Mouse (Mus musculus): ENCODE measurements around the gene Ldha. TPM values are rescaled to one million over a fixed set of nuclear protein-coding genes. Genes with fewer than 3 reads are reported as not detected.
A peak's percentile ranks its signal among the peaks of the same experiment; 100 is the strongest.

Gene Ldha
- polyA plus RNA-seq (2011; ENCODE audit: insufficient read depth, insufficient read length, low read depth, missing spikeins), result 626 and 671 TPM in 2 replicates

- no peaks in the 10 kb centered on the region for H3K36me3 ChIP-seq (ENCODE audit: control insufficient read depth, insufficient read depth, low read length, poor library complexity, severe bottlenecking)
- no peaks in the 10 kb centered on the region for H3K27me3 ChIP-seq (ENCODE audit: control insufficient read depth, insufficient read depth, low read length, poor library complexity, severe bottlenecking)
- H3K4me1 ChIP-seq (ENCODE audit: control insufficient read depth, insufficient read depth, low read length), result peaks cover 16% of the 10 kb centered on the region
- no peaks in the 10 kb centered on the region for H3K9me3 ChIP-seq (replicated peaks; ENCODE audit: control insufficient read depth, insufficient read depth, low read length, poor library complexity, severe bottlenecking)
- no peak within 1 kb of the TSS for H3K27ac ChIP-seq (ENCODE audit: insufficient read depth, low read length)
- TF ChIP-seq POLR2A (IDR thresholded peaks at IDR 0.05; ENCODE audit: insufficient read depth, low read length) (no peak), EP300 (IDR thresholded peaks at IDR 0.05; ENCODE audit: insufficient read depth, low read depth, low read length) (no peak), CTCF (IDR thresholded peaks at IDR 0.05; ENCODE audit: low read depth, low read length) (no peak)
- H3K4me3 ChIP-seq (ENCODE audit: low read depth, low read length), result no peak within 1 kb of the TSS
- H3K9ac ChIP-seq (ENCODE audit: low read depth, poor library complexity, severe bottlenecking), result no peak within 1 kb of the TSS
Measured at GRCm38 (mm10) chr7:46840787-46841525, at the start of gene Ldha. Gene Ldha, plus strand, starts transcription at chr7:46841475.

- 0 out of 2 replicates have a peak, but pooled peaks cover 1% of the 10 kb centered on the region for H3K36me3 ChIP-seq (ENCODE audit: control insufficient read depth, insufficient read depth, low read length, poor library complexity, severe bottlenecking)
- peaks cover 1% of the 10 kb centered on the region for H3K4me1 ChIP-seq (ENCODE audit: control insufficient read depth, insufficient read depth, low read length)
- H3K4me3 ChIP-seq (ENCODE audit: low read depth, low read length), result no peak overlapping the region
- H3K27me3 ChIP-seq (ENCODE audit: control insufficient read depth, insufficient read depth, low read length, poor library complexity, severe bottlenecking), result no peaks in the 10 kb centered on the region
- no peak overlapping the region for H3K9ac ChIP-seq (ENCODE audit: low read depth, poor library complexity, severe bottlenecking)
- no peaks in the 10 kb centered on the region for H3K9me3 ChIP-seq (replicated peaks; ENCODE audit: control insufficient read depth, insufficient read depth, low read length, poor library complexity, severe bottlenecking)
- no peak overlapping the region for H3K27ac ChIP-seq (ENCODE audit: insufficient read depth, low read length)
- TF ChIP-seq EP300 (IDR thresholded peaks at IDR 0.05; ENCODE audit: insufficient read depth, low read depth, low read length) (no peak), CTCF (IDR thresholded peaks at IDR 0.05; ENCODE audit: low read depth, low read length) (no peak), POLR2A (IDR thresholded peaks at IDR 0.05; ENCODE audit: insufficient read depth, low read length) (no peak)
Measured at GRCm38 (mm10) chr7:46793871-46794270, 47.4 kb upstream of the Ldha start.

GRCm38 (mm10) chr7:46795287-46796205 is 45.7 kb upstream of the Ldha start, which contains the start of the genes Hps5 and Gtf2h1:
Gene Hps5, minus strand, starts transcription at chr7:46796064.
Gene Gtf2h1, plus strand, starts transcription at chr7:46796103.
- peaks cover 3% of the 10 kb centered on the region for H3K4me1 ChIP-seq (ENCODE audit: control insufficient read depth, insufficient read depth, low read length)
- peaks cover 8% of the 10 kb centered on the region for H3K36me3 ChIP-seq (ENCODE audit: control insufficient read depth, insufficient read depth, low read length, poor library complexity, severe bottlenecking)
- TF ChIP-seq CTCF (IDR thresholded peaks at IDR 0.05; ENCODE audit: low read depth, low read length), result no peak
- TF ChIP-seq POLR2A (IDR thresholded peaks at IDR 0.05; ENCODE audit: insufficient read depth, low read length), result no peak
- peak; percentile 75 for TF ChIP-seq EP300 (IDR thresholded peaks at IDR 0.05; ENCODE audit: insufficient read depth, low read depth, low read length)
- H3K27ac ChIP-seq (ENCODE audit: insufficient read depth, low read length), result no peak within 1 kb of the TSS
- H3K4me3 ChIP-seq (ENCODE audit: low read depth, low read length), result peak within 1 kb of the TSS; percentile 85
- no peaks in the 10 kb centered on the region for H3K9me3 ChIP-seq (replicated peaks; ENCODE audit: control insufficient read depth, insufficient read depth, low read length, poor library complexity, severe bottlenecking)
- no peaks in the 10 kb centered on the region for H3K27me3 ChIP-seq (ENCODE audit: control insufficient read depth, insufficient read depth, low read length, poor library complexity, severe bottlenecking)
- peak within 1 kb of the TSS; percentile 74 for H3K9ac ChIP-seq (ENCODE audit: low read depth, poor library complexity, severe bottlenecking)

DNA sequence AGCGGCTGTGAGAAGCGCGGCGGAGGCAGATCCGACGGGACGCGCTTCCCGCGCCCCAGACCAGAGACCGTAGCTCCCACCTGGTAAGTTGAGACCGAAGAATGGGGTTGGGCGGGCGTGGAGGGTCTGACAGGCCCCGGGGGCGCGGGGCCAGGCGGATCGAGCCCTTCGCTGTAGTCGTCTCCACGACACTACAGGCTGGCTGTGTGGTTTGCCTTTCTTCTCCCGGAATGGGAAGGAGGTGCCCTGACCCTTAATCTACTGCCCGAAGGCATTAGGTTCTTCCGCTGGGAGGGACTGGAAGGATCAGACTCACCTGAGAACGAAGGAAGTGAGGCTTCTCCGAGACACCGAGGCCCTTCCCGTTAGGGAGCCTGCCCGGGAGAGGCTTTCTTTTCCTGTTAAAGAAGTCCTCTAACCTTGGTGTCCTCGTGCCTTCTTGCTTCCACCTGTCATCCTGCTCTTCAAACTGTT is 45.0 kb upstream of the Ldha start:
- Histone ChIP-seq H3K27ac (ENCODE audit: insufficient read depth, low read length) (no peak overlapping the region), H3K4me3 (ENCODE audit: low read depth, low read length) (peak overlapping the region; percentile 85), H3K9ac (ENCODE audit: low read depth, poor library complexity, severe bottlenecking) (peak overlapping the region; percentile 74), H3K4me1 (ENCODE audit: control insufficient read depth, insufficient read depth, low read length) (peaks cover 3% of the 10 kb centered on the region), H3K9me3 (replicated peaks; ENCODE audit: control insufficient read depth, insufficient read depth, low read length, poor library complexity, severe bottlenecking) (no peaks in the 10 kb centered on the region), H3K36me3 (ENCODE audit: control insufficient read depth, insufficient read depth, low read length, poor library complexity, severe bottlenecking) (peaks cover 10% of the 10 kb centered on the region), H3K27me3 (ENCODE audit: control insufficient read depth, insufficient read depth, low read length, poor library complexity, severe bottlenecking) (no peaks in the 10 kb centered on the region)
- TF ChIP-seq POLR2A (IDR thresholded peaks at IDR 0.05; ENCODE audit: insufficient read depth, low read length), result no peak
- TF ChIP-seq CTCF (IDR thresholded peaks at IDR 0.05; ENCODE audit: low read depth, low read length), result no peak
- no peak for TF ChIP-seq EP300 (IDR thresholded peaks at IDR 0.05; ENCODE audit: insufficient read depth, low read depth, low read length)

DNA sequence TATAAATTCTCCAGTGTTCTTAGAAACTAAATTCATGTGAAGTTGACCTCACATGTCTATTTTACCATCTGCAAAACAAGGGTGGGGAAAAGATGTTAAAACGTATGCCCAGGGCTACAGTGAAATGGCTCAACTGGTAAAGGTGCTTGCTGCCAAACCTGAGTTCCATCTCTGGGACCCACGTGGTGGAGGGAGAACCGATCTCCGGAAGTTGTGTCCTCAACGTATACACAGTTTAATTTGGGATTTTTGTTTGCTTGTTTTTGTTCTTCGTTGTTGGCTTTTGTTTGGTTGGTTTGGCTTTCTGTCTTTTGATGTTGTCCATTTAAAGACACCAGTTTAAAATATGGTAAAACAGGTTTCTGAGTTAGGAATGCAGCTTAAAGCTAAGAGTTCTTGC is 44.5 kb upstream of the Ldha start:
- no peaks in the 10 kb centered on the region for H3K9me3 ChIP-seq (replicated peaks; ENCODE audit: control insufficient read depth, insufficient read depth, low read length, poor library complexity, severe bottlenecking)
- H3K27me3 ChIP-seq (ENCODE audit: control insufficient read depth, insufficient read depth, low read length, poor library complexity, severe bottlenecking), result no peaks in the 10 kb centered on the region
- H3K36me3 ChIP-seq (ENCODE audit: control insufficient read depth, insufficient read depth, low read length, poor library complexity, severe bottlenecking), result peaks cover 15% of the 10 kb centered on the region
- peak overlapping the region; percentile 73 for H3K4me3 ChIP-seq (ENCODE audit: low read depth, low read length)
- peak overlapping the region; percentile 74 for H3K9ac ChIP-seq (ENCODE audit: low read depth, poor library complexity, severe bottlenecking)
- peaks cover 3% of the 10 kb centered on the region for H3K4me1 ChIP-seq (ENCODE audit: control insufficient read depth, insufficient read depth, low read length)
- TF ChIP-seq CTCF (IDR thresholded peaks at IDR 0.05; ENCODE audit: low read depth, low read length) (no peak), EP300 (IDR thresholded peaks at IDR 0.05; ENCODE audit: insufficient read depth, low read depth, low read length) (no peak), POLR2A (IDR thresholded peaks at IDR 0.05; ENCODE audit: insufficient read depth, low read length) (no peak)
- H3K27ac ChIP-seq (ENCODE audit: insufficient read depth, low read length), result no peak overlapping the region
